Mouse (Mus musculus) heart, embryonic 16.5 days (tissue): ENCODE measurements around the gene Fzd1. TPM values are rescaled to one million over a fixed set of nuclear protein-coding genes. Genes with fewer than 3 reads are reported as not detected.

Experiments used
- ATAC-seq: fragments of 200-750 bp; cut with Nextera tagmentation; replicated peaks from 2 replicates; pipeline ENCODE4 v1.8.0; 2017; ENCODE audit warnings: moderate number of reproducible peaks; ENCODE audit not compliant: insufficient read depth, low FRiP score; ENCODE audit errors: extremely low read depth
- H3K27ac ChIP-seq: fragments of 300-500 bp; sonication (generic); 2 replicates; pipeline ENCODE4 v1.5.1; 2014; ENCODE audit warnings: mild to moderate bottlenecking, low read length, control low read depth, moderate library complexity
- H3K27me3 ChIP-seq: fragments of 300-500 bp; sonication (generic); 2 replicates; pipeline ENCODE4 v1.6.1; 2014; ENCODE audit warnings: low read length, mixed read lengths; ENCODE audit not compliant: control insufficient read depth, insufficient read depth
- H3K36me3 ChIP-seq: fragments of 300-500 bp; sonication (generic); 2 replicates; pipeline ENCODE4 v1.6.1; 2014; ENCODE audit not compliant: control insufficient read depth, insufficient read depth
- H3K4me1 ChIP-seq: fragments of 300-500 bp; sonication (generic); 2 replicates; pipeline ENCODE4 v1.6.1; 2014; ENCODE audit warnings: low read length, mixed read lengths; ENCODE audit not compliant: control insufficient read depth, insufficient read depth
- H3K4me2 ChIP-seq: fragments of 300-500 bp; sonication (generic); 2 replicates; pipeline ENCODE4 v1.6.1; 2014; ENCODE audit warnings: low read depth, mild to moderate bottlenecking, control low read depth, low read length
- H3K4me3 ChIP-seq: fragments of 300-500 bp; sonication (generic); 2 replicates; pipeline ENCODE4 v1.5.1; 2014; ENCODE audit warnings: mild to moderate bottlenecking, control low read depth, low read length
- H3K9ac ChIP-seq: fragments of 300-500 bp; sonication (generic); 2 replicates; pipeline ENCODE4 v1.6.1; 2014; ENCODE audit warnings: low read length, control low read depth
- H3K9me3 ChIP-seq: fragments of 300-500 bp; sonication (generic); replicated peaks from 2 replicates; pipeline ENCODE4 v1.6.1; 2016; ENCODE audit warnings: low read length; ENCODE audit not compliant: control insufficient read depth
- WGBS: fragments of 180-500 bp; shearing (Covaris S2); extraction: QIAGEN DNeasy Blood & Tissue Kit; methylation state at CpG from one replicate; pipeline ENCODE4 v1.1.7; 2014; 5-methylcytosine and 5-hydroxymethylcytosine counted together
- polyA plus RNA-seq: library from polyadenylated mRNA; unstranded; fragments of >200 nt; fragmentation: Nextera tagmentation; extraction: Ambion mirVana; gene quantifications from 2 replicates; pipeline ENCODE4 v1.2.1, GENCODE M21; 2015

Gene Fzd1
- 13.0 and 15.6 TPM in 2 replicates for polyA plus RNA-seq

DNA sequence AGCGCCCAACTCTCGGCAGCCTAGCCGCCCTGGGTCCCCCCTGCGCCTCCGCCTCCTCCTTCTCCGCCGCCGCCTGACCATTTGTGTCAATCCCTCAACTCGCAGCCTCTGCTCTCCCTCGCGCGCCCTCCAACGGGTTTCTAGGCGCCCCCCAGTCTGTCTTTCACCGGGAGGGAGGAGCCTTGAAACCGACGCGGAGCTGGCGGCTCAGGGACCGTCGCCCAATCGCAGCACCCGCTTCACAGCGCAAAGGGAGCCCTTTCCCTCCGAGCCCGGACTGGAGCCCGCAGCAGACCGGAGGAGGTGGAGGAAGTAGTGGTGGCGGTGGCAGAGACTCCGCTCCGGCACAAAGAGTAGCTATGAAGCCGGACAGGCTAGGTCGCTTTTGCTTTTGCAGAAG, at the start of gene Fzd1:
Gene Fzd1 (minus strand): TSS at position 134 of the 400 bp plus-strand sequence.
- WGBS: under 1% methylated on average over 32 of the region's 33 CpGs
- peak within 1 kb of the TSS; percentile 92 for H3K4me2 ChIP-seq
- H3K9me3 ChIP-seq: no peaks in the 10 kb centered on the region
- no peaks in the 10 kb centered on the region for H3K36me3 ChIP-seq
- peak within 1 kb of the TSS; percentile 92 for H3K9ac ChIP-seq
- peak; percentile 93 for ATAC-seq
- H3K27me3 ChIP-seq: no peaks in the 10 kb centered on the region
- peak within 1 kb of the TSS; percentile 78 for H3K4me3 ChIP-seq
- H3K27ac ChIP-seq: peak within 1 kb of the TSS; percentile 96
- H3K4me1 ChIP-seq: peaks cover 23% of the 10 kb centered on the region

DNA sequence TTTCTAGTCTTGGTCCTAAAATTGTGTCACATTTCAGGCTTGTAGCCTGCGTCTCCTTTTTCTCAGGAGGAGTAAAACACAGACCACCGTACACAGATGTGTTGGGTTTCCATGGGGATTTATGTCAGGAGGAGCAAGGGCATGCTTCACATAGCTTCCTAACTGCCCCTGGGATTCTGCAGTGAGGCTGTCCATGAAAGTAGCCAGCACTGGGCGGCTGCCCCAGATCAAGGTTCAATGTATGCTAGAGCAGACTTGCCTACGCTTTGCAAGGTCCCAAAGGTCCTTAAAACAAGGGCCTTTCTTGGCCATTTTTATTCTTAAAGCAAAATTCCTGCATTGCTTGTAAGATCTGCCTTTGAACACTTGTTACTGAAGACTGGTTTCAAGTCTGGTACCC, 47.4 kb upstream of the Fzd1 start:
- Histone ChIP-seq H3K36me3 (0 out of 2 replicates have a peak, but pooled peaks cover 2% of the 10 kb centered on the region), H3K27me3 (no peaks in the 10 kb centered on the region), H3K27ac (no peak overlapping the region), H3K4me2 (no peak overlapping the region), H3K4me1 (no peaks in the 10 kb centered on the region), H3K9me3 (no peaks in the 10 kb centered on the region), H3K4me3 (no peak overlapping the region), H3K9ac (no peak overlapping the region)
- WGBS: 64% methylated on average over 4 of the region's 4 CpGs
- no peak for ATAC-seq

DNA sequence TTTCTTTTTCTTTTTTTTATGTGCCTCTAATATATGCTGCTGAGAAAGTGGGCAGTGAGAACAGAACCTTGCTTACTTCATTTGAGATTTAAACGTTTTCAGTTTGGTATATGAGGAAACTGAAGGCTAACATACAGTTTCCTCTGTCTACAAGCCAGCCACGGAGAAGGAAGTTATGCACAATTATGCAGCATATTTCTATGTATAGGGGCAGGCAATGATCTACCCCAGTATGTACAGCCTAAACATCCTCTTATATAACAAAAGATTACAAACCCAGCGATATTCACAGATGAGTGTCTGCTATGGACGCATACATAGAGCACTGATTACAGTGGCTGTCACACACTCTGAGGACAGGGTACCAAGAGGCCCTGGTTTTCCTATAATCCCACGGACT, 45.9 kb upstream of the Fzd1 start:
- Histone ChIP-seq H3K4me3 (no peak overlapping the region), H3K27me3 (no peaks in the 10 kb centered on the region), H3K36me3 (0 out of 2 replicates have a peak, but pooled peaks cover 2% of the 10 kb centered on the region), H3K9me3 (no peaks in the 10 kb centered on the region), H3K4me1 (no peaks in the 10 kb centered on the region), H3K4me2 (no peak overlapping the region), H3K27ac (no peak overlapping the region), H3K9ac (no peak overlapping the region)
- WGBS: 64% methylated on average over 5 of the region's 5 CpGs
- no peak for ATAC-seq

DNA sequence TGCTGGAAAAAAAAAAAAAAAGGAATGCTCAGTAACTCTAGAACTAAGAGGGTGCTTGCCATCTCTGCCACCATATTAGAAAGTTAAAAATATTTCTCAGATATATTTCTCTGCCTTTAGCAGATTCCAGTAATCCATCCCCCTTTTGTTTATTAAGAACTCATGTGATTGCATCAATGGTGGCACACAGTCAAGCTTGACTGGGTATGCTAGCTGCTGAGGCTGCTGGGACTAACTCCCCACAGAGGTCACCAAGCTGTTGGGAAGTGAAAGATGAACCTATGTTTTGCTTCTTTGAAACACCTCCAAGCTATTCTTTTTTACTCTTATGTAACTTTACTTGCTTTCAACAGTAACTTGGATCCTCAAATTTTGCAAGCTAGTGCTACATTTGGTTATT, 44.1 kb upstream of the Fzd1 start:
- ATAC-seq: no peak
- Histone ChIP-seq H3K9ac (no peak overlapping the region), H3K4me3 (no peak overlapping the region)

DNA sequence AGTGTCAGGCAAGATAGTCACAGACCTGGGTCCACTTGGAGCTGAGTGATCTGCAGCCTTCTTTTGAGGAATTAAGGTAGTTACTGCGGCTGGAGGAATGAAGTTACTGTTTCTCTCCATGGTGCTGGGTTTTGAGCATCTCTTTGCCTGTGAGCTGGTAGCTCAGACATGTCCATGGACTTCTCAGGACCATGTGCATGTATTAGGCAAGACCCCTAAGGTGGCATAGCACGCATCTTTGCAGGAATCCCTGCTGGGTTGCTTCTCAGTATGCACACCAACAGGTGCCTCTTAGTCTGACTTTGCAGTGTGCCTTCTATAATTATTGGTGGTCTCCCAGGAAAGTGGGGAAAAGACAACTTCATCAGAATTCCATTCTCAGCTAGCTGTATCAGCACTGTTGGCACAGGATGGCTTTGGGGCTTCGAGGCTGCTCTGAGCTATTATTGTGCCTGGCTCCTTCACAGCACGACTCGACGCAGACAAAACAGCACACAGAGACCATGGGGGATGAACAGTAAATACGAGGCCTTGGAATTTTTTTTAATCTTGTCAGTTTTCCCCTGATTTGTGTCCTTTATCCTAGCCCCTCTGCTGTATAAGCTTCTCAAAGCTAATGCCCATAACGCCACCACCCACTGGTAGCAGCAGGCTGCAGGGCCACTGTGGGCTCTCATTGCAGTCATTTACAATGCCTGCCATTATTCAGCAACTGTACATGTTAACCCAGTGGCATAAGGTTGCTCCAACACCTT, 43.4 kb upstream of the Fzd1 start:
- H3K4me3 ChIP-seq: no peak overlapping the region
- H3K36me3 ChIP-seq: 0 out of 2 replicates have a peak, but pooled peaks cover under 1% of the 10 kb centered on the region
- H3K27me3 ChIP-seq: no peaks in the 10 kb centered on the region
- H3K4me1 ChIP-seq: no peaks in the 10 kb centered on the region
- no peak for ATAC-seq
- H3K27ac ChIP-seq: no peak overlapping the region
- no peaks in the 10 kb centered on the region for H3K9me3 ChIP-seq
- H3K9ac ChIP-seq: no peak overlapping the region
- H3K4me2 ChIP-seq: no peak overlapping the region
- 73% methylated on average over 8 of the region's 8 CpGs for WGBS

More for the DNA sequence above, 44.1 kb upstream of the Fzd1 start:
- Histone ChIP-seq H3K4me1 (no peaks in the 10 kb centered on the region), H3K27ac (no peak overlapping the region), H3K36me3 (0 out of 2 replicates have a peak, but pooled peaks cover 2% of the 10 kb centered on the region), H3K27me3 (no peaks in the 10 kb centered on the region), H3K4me2 (no peak overlapping the region), H3K9me3 (no peaks in the 10 kb centered on the region)

DNA sequence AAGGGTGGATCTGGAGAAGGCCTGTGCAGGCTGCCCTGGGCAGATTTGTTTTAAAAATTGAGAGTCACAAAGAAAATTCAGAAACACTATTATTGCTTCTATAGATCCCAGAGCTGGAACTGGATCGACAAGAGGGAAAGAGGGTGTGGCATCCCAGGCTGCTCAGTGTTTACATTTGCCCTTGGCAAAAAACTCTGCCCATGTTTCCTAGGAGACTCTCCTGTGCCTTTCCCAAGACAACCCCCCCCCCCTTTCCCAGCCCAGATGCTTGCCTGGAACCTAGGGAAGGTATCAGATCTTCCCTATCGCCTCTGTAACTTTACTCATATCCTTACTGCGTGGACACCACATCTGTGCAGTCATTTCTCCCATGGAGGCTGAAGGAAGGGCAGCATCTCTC, 33.4 kb upstream of the Fzd1 start:
- no peak for ATAC-seq
- Histone ChIP-seq H3K36me3 (no peaks in the 10 kb centered on the region), H3K27me3 (no peaks in the 10 kb centered on the region), H3K9ac (no peak overlapping the region), H3K9me3 (no peaks in the 10 kb centered on the region), H3K4me2 (no peak overlapping the region), H3K4me3 (no peak overlapping the region), H3K4me1 (0 out of 2 replicates have a peak, but pooled peaks cover 2% of the 10 kb centered on the region), H3K27ac (no peak overlapping the region)
- 57% methylated on average over 3 of the region's 3 CpGs for WGBS

DNA sequence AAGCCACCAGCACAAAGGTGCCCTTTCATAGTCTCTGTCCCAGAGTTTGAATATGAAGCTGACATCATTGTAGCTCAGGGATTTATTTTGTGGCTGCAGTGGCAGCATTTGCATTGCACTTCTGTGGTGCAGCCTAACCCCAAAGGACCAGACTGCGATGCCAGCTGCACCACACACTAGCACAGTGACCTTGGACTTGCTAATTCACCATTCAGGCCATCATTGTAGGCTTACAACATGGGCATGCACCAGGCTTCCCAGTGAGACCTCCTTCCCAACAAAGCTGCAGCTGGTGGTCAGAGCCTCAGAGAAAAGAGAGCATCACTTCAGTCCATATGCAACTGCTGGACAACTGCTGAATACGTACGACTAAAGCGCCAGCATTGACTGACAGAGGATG, 32.4 kb upstream of the Fzd1 start:
- WGBS: 87% methylated on average over 4 of the region's 4 CpGs
- no peaks in the 10 kb centered on the region for H3K9me3 ChIP-seq

DNA sequence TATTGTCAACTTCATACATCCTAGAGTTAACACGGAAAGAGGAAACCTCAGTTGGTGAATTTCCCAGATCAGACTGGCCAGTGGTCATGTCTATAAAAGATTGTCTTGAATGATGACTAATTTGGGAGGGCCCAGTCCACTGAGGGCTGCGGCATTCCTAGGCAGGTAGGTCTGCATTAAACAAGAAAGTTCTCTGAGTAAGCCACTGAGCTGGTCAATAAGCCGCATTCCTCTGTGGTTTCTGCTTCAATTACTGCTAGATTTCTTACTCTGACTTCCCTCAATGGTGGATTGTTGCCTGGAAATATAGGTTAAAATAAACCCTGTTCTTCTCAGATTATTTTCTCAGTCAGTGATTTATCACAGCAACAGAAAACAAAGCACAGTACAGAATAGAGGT, 30.6 kb upstream of the Fzd1 start:
- H3K27ac ChIP-seq: no peak overlapping the region
- no peaks in the 10 kb centered on the region for H3K27me3 ChIP-seq
- H3K9ac ChIP-seq: no peak overlapping the region
- no peaks in the 10 kb centered on the region for H3K36me3 ChIP-seq
- no peaks in the 10 kb centered on the region for H3K9me3 ChIP-seq
- no peak for ATAC-seq
- 0 out of 2 replicates have a peak, but pooled peaks cover 2% of the 10 kb centered on the region for H3K4me1 ChIP-seq
- H3K4me2 ChIP-seq: no peak overlapping the region
- WGBS: 89% methylated on average over 3 of the region's 3 CpGs
- no peak overlapping the region for H3K4me3 ChIP-seq

More for the DNA sequence above, 32.4 kb upstream of the Fzd1 start:
- H3K27me3 ChIP-seq: no peaks in the 10 kb centered on the region
- ATAC-seq: no peak
- H3K4me3 ChIP-seq: no peak overlapping the region
- H3K36me3 ChIP-seq: no peaks in the 10 kb centered on the region
- no peak overlapping the region for H3K4me2 ChIP-seq
- no peak overlapping the region for H3K9ac ChIP-seq
- 0 out of 2 replicates have a peak, but pooled peaks cover 2% of the 10 kb centered on the region for H3K4me1 ChIP-seq
- no peak overlapping the region for H3K27ac ChIP-seq

DNA sequence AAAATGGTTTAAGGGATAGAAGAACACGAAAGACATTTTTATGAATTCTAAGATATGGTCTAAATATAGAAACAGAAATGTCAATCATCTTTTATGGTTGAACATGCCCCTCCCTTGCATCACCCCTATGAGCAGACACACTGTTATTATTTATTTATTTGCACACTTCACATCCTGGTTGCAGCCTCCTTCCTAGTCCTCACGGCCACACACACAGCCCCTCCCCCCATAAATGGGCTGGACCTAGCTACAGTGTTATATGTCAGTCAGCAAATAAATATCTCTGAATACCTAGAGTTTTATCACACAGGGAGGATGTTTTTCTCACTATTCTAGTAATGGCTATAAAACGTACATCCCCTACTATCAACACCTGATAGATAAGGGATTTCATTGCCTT, 29.0 kb upstream of the Fzd1 start:
- Histone ChIP-seq H3K4me3 (no peak overlapping the region), H3K4me2 (no peak overlapping the region), H3K4me1 (0 out of 2 replicates have a peak, but pooled peaks cover 2% of the 10 kb centered on the region), H3K9ac (no peak overlapping the region), H3K27me3 (no peaks in the 10 kb centered on the region), H3K27ac (no peak overlapping the region), H3K36me3 (no peaks in the 10 kb centered on the region), H3K9me3 (no peaks in the 10 kb centered on the region)
- 54% methylated on average over 3 of the region's 3 CpGs for WGBS
- no peak for ATAC-seq
